Mouse (Mus musculus) midbrain, embryonic 11.5 days (tissue): ENCODE measurements at regions not wholly inside any gene's neighbourhood (a gene's known extent, or its start where the extent isn't known, plus 50 kb on each side); places are given as distances from the start of the nearest gene placed in this dataset.

Source experiments
- ATAC-seq: fragments of 200-750 bp; cut with Nextera tagmentation; 2 replicates; pipeline ENCODE4 v1.8.0; 2017; ENCODE audit warnings: moderate TSS enrichment, moderate library complexity; ENCODE audit not compliant: low FRiP score
- DNase-seq: peaks from one replicate; pipeline ENCODE4 v3.0.0; 2015; ENCODE audit warnings: low spot score; ENCODE audit errors: missing footprints
- H3K27ac ChIP-seq: fragments of 300-500 bp; sonication (generic); 2 replicates; pipeline ENCODE4 v1.5.1; 2014; ENCODE audit warnings: low read depth, low read length
- H3K27me3 ChIP-seq: fragments of 300-500 bp; sonication (generic); 2 replicates; pipeline ENCODE4 v1.6.1; 2014; ENCODE audit warnings: mild to moderate bottlenecking, low read length, moderate library complexity, mixed read lengths; ENCODE audit not compliant: control insufficient read depth, insufficient read depth
- H3K36me3 ChIP-seq: fragments of 300-500 bp; sonication (generic); 2 replicates; pipeline ENCODE4 v1.6.1; 2014; ENCODE audit warnings: mild to moderate bottlenecking, low read length, moderate library complexity, mixed read lengths; ENCODE audit not compliant: control insufficient read depth, insufficient read depth
- H3K4me1 ChIP-seq: fragments of 300-500 bp; sonication (generic); 2 replicates; pipeline ENCODE4 v1.6.1; 2014; ENCODE audit warnings: low read length; ENCODE audit not compliant: control insufficient read depth, insufficient read depth
- H3K4me2 ChIP-seq: fragments of 300-500 bp; sonication (generic); 2 replicates; pipeline ENCODE4 v1.6.1; 2014; ENCODE audit warnings: mild to moderate bottlenecking, moderate library complexity
- H3K4me3 ChIP-seq: fragments of 300-500 bp; sonication (generic); 2 replicates; pipeline ENCODE4 v1.5.1; 2014; ENCODE audit warnings: low read depth, low read length
- H3K9ac ChIP-seq: fragments of 300-500 bp; sonication (generic); 2 replicates; pipeline ENCODE4 v1.6.1; 2014; ENCODE audit warnings: low read length
- H3K9me3 ChIP-seq: fragments of 300-500 bp; sonication (generic); 2 replicates; pipeline ENCODE4 v1.6.1; 2016; ENCODE audit warnings: low read length; ENCODE audit not compliant: control insufficient read depth
- WGBS: fragments of 180-500 bp; shearing (Covaris S2); extraction: QIAGEN DNeasy Blood & Tissue Kit; methylation state at CpG from one replicate; pipeline ENCODE4 v1.1.7; 2014; 5-methylcytosine and 5-hydroxymethylcytosine counted together

- Histone ChIP-seq H3K4me2 (no peak overlapping the region), H3K4me3 (no peak overlapping the region), H3K27me3 (no peaks in the 10 kb centered on the region), H3K9ac (no peak overlapping the region), H3K4me1 (peaks cover 5% of the 10 kb centered on the region), H3K9me3 (no peaks in the 10 kb centered on the region), H3K27ac (no peak overlapping the region), H3K36me3 (no peaks in the 10 kb centered on the region)
- no peak for DNase-seq
- no peak for ATAC-seq
- WGBS, result 62% methylated on average over 6 of the region's 6 CpGs
These were observed 50.3 kb upstream of the Kras start for GRCm38 (mm10) chr6:145300266-145300858.
